Mouse (Mus musculus) CH12.LX (cell line): ENCODE data around the gene Mien1. TPM values are rescaled to one million over a fixed set of nuclear protein-coding genes. Genes with fewer than 3 reads are reported as not detected.

Experiments
- DNase-seq: peaks from one replicate; pipeline ENCODE4 v3.0.0-alpha.2; 2013; ENCODE audit errors: extremely low read depth
- H3K27ac ChIP-seq: 2 replicates; pipeline ENCODE4 v1.5.1; 2012; ENCODE audit warnings: low read depth, mild to moderate bottlenecking, control low read depth, moderate library complexity; ENCODE audit not compliant: insufficient read depth
- H3K27me3 ChIP-seq: replicated peaks from 2 replicates; pipeline ENCODE3; 2012; ENCODE audit warnings: inconsistent platforms
- H3K36me3 ChIP-seq, 2 experiments: replicated peaks in 1 of 2; 2 replicates each; pipeline versions ENCODE3 to v1.6.1; 2012; ENCODE audit warnings: inconsistent platforms in 1 of 2, low read length in 1 of 2, mild to moderate bottlenecking in 1 of 2, mixed read lengths in 1 of 2, moderate library complexity in 1 of 2; ENCODE audit not compliant: control insufficient read depth in 1 of 2, insufficient read depth in 1 of 2
- H3K4me1 ChIP-seq, 2 experiments: 2 replicates each; pipeline ENCODE4 v1.6.1; 2012; ENCODE audit warnings: inconsistent platforms in 1 of 2, moderate library complexity in 1 of 2; ENCODE audit not compliant: insufficient read depth in 2 of 2, control insufficient read depth in 1 of 2
- H3K4me2 ChIP-seq: 2 replicates; pipeline ENCODE4 v1.6.1; 2012; ENCODE audit warnings: low read depth, mild to moderate bottlenecking, control low read depth; ENCODE audit not compliant: poor library complexity, insufficient read depth, severe bottlenecking
- H3K4me3 ChIP-seq, 3 experiments: fragments of 150-350 bp in 1 of 3; sonication (generic) in 1 of 3; replicated peaks in 1 of 3; 2 replicates each; pipeline versions ENCODE3 to v1.5.1; 2011 to 2012; ENCODE audit warnings: low read depth in 2 of 3, low read length in 2 of 3, mild to moderate bottlenecking in 2 of 3, moderate library complexity in 2 of 3, control low read depth in 1 of 3, improper control_type of control experiment in 1 of 3, inconsistent platforms in 1 of 3, mixed read lengths in 1 of 3; ENCODE audit not compliant: poor library complexity in 1 of 3
- H3K79me2 ChIP-seq: replicated peaks from 2 replicates; pipeline ENCODE4 v1.6.1; 2012; ENCODE audit warnings: mild to moderate bottlenecking, moderate library complexity; ENCODE audit not compliant: control insufficient read depth, poor library complexity, insufficient read depth, severe bottlenecking; ENCODE audit errors: extremely low read depth
- H3K9ac ChIP-seq: 2 replicates; pipeline ENCODE4 v1.6.1; 2012; ENCODE audit warnings: low read depth, mild to moderate bottlenecking, control low read depth, moderate library complexity; ENCODE audit not compliant: insufficient read depth
- H3K9me3 ChIP-seq: replicated peaks from 2 replicates; pipeline ENCODE3; 2012; ENCODE audit warnings: low read length, inconsistent platforms, mixed read lengths
- BHLHE40 ChIP-seq: IDR thresholded peaks from 2 replicates; pipeline ENCODE4 v1.6.1; 2011; ENCODE audit warnings: mild to moderate bottlenecking, low read depth, low read length, improper control_type of control experiment
- CHD1 ChIP-seq: IDR thresholded peaks from 2 replicates; pipeline ENCODE4 v1.6.1; 2012; ENCODE audit warnings: low read depth, low read length, improper control_type of control experiment, inconsistent platforms
- EP300 ChIP-seq: IDR thresholded peaks from 2 replicates; pipeline ENCODE4 v1.6.1; 2011; ENCODE audit warnings: low read length, improper control_type of control experiment
- ETS1 ChIP-seq: conservative IDR thresholded peaks from 2 replicates; pipeline ENCODE4 v1.6.1; 2012; ENCODE audit warnings: low read depth, mild to moderate bottlenecking, inconsistent platforms, low read length, improper control_type of control experiment, moderate library complexity
- JUN ChIP-seq: IDR thresholded peaks from 2 replicates; pipeline ENCODE4 v1.6.1; 2011; ENCODE audit warnings: low read depth, mild to moderate bottlenecking, low read length, improper control_type of control experiment, moderate library complexity; ENCODE audit not compliant: insufficient read depth
- JUND ChIP-seq: conservative IDR thresholded peaks from 2 replicates; pipeline ENCODE4 v1.6.1; 2011; ENCODE audit warnings: low read depth, low read length, improper control_type of control experiment
- MAFK ChIP-seq: IDR thresholded peaks from 2 replicates; pipeline ENCODE4 v1.6.1; 2011; ENCODE audit warnings: low read length, improper control_type of control experiment; ENCODE audit not compliant: insufficient replicate concordance
- MAX ChIP-seq: IDR thresholded peaks from 2 replicates; pipeline ENCODE4 v1.6.1; 2011; ENCODE audit warnings: low read length, improper control_type of control experiment
- MEF2A ChIP-seq: IDR thresholded peaks from 2 replicates; pipeline ENCODE4 v1.6.1; 2014; ENCODE audit warnings: low read depth, mild to moderate bottlenecking, inconsistent platforms, low read length, improper control_type of control experiment, borderline replicate concordance
- PAX5 ChIP-seq: IDR thresholded peaks from 2 replicates; pipeline ENCODE4 v1.6.1; 2012; ENCODE audit warnings: low read length, inconsistent platforms, mixed read lengths
- POLR2A ChIP-seq: IDR thresholded peaks from 2 replicates; pipeline ENCODE4 v1.6.1; 2011; ENCODE audit warnings: low read depth, mild to moderate bottlenecking, improper control_type of control experiment, low read length
- RCOR1 ChIP-seq: conservative IDR thresholded peaks from 2 replicates; pipeline ENCODE4 v1.6.1; 2012; ENCODE audit warnings: low read depth, mild to moderate bottlenecking, inconsistent platforms, low read length, improper control_type of control experiment
- SIN3A ChIP-seq: IDR thresholded peaks from 2 replicates; pipeline ENCODE4 v1.6.1; 2012; ENCODE audit warnings: low read length, improper control_type of control experiment, inconsistent platforms
- SMC3 ChIP-seq: IDR thresholded peaks from 2 replicates; pipeline ENCODE4 v1.6.1; 2011; ENCODE audit warnings: low read depth, low read length, improper control_type of control experiment
- TBP ChIP-seq: conservative IDR thresholded peaks from 2 replicates; pipeline ENCODE4 v1.6.1; 2011; ENCODE audit warnings: low read depth, low read length, improper control_type of control experiment
- TCF12 ChIP-seq: IDR thresholded peaks from 2 replicates; pipeline ENCODE4 v1.6.1; 2014; ENCODE audit warnings: low read depth, mild to moderate bottlenecking, inconsistent platforms, low read length, improper control_type of control experiment
- UBTF ChIP-seq: IDR thresholded peaks from 2 replicates; pipeline ENCODE4 v1.6.1; 2012; ENCODE audit warnings: low read depth, mild to moderate bottlenecking, inconsistent platforms, low read length, improper control_type of control experiment, moderate library complexity
- USF1 ChIP-seq: IDR thresholded peaks from 2 replicates; pipeline ENCODE4 v1.6.1; 2014; ENCODE audit warnings: low read depth, mild to moderate bottlenecking, inconsistent platforms, low read length, improper control_type of control experiment
- USF2 ChIP-seq: conservative IDR thresholded peaks from 2 replicates; pipeline ENCODE4 v1.6.1; 2011; ENCODE audit warnings: low read depth, low read length, improper control_type of control experiment
- ZC3H11A ChIP-seq: IDR thresholded peaks from 2 replicates; pipeline ENCODE4 v1.6.1; 2012; ENCODE audit warnings: low read depth, mild to moderate bottlenecking, inconsistent platforms, low read length, improper control_type of control experiment
- ZKSCAN1 ChIP-seq: IDR thresholded peaks from 2 replicates; pipeline ENCODE4 v1.6.1; 2012; ENCODE audit warnings: low read depth, inconsistent platforms, low read length, improper control_type of control experiment, borderline replicate concordance
- ZMIZ1 ChIP-seq: IDR thresholded peaks from 2 replicates; pipeline ENCODE4 v1.6.1; 2012; ENCODE audit warnings: low read depth, mild to moderate bottlenecking, inconsistent platforms, low read length, improper control_type of control experiment
- ZNF384 ChIP-seq: IDR thresholded peaks from 2 replicates; pipeline ENCODE4 v1.6.1; 2012; ENCODE audit warnings: low read depth, low read length, improper control_type of control experiment, inconsistent platforms
- dilution Hi-C: fragments of 300-500 bp; cut with MboI; formaldehyde crosslinking; loops from 2 replicates; pipeline ENCODE4 v1.14.3; 2020; ENCODE audit warnings: low sequenced_read_pairs; ENCODE audit not compliant: extremely low pct_unique_long_range_greater_than_20kb, extremely low pct_ligation_motif_present
- in situ Hi-C: fragments of 300-500 bp; cut with MboI; formaldehyde crosslinking; loops from 3 replicates; pipeline ENCODE4 v1.14.3; 2019; ENCODE audit warnings: low sequenced_read_pairs, low pct_ligation_motif_present, low pct_unique_long_range_greater_than_20kb, mixed read lengths
- polyA plus RNA-seq: library from polyadenylated mRNA; unstranded; fragments of >175 nt; gene quantifications from 2 replicates; pipeline ENCODE4 v1.2.1, GENCODE M21; 2012; ENCODE audit warnings: low read depth; ENCODE audit not compliant: insufficient read length
- total RNA-seq, 2 experiments: library from RNA; depleted of rRNA; stranded (reverse); fragments of 300-350 nt in 1 of 2; fragments of >200 nt in 1 of 2; gene quantifications; 2 replicates each; pipeline ENCODE4 v1.2.3; 2012 to 2014

The Mien1 gene
- total and polyA plus RNA-seq, 3 experiments: 84.7 to 129 (median 94.6) TPM

GRCm38 (mm10) chr11:98482067-98482466, 43.3 kb upstream of the Mien1 start:
- TF ChIP-seq RCOR1 (no peak), MAX (no peak), ZC3H11A (no peak), ZNF384 (no peak), ETS1 (0 out of 2 replicates have a peak, but pooled peaks have one; percentile 12), MEF2A (no peak), JUN (peak; percentile 27; the same call in 1 of the 2 replicates), ZKSCAN1 (no peak), TCF12 (0 out of 2 replicates have a peak, but pooled peaks have one; percentile 24), EP300 (0 out of 2 replicates have a peak, but pooled peaks have one; percentile 13), JUND (peak; percentile 27; the same call in 1 of the 2 replicates), BHLHE40 (peak; percentile 88), SIN3A (no peak), SMC3 (no peak), USF2 (no peak)
- no peaks in the 10 kb centered on the region for H3K9me3 ChIP-seq
- no peaks in the 10 kb centered on the region for H3K27me3 ChIP-seq
- H3K79me2 ChIP-seq: no peaks in the 10 kb centered on the region
- H3K4me3 ChIP-seq: no peak overlapping the region
- H3K4me1 ChIP-seq: peaks cover 26 to 82% of the 10 kb centered on the region in 2 experiments
- 0 out of 2 replicates have a peak overlapping the region, but pooled peaks have one; percentile 30 for H3K27ac ChIP-seq
- dilution Hi-C loops: no loop called here
- DNase-seq: no peak
- in situ Hi-C loops: no loop called here
- H3K4me2 ChIP-seq: no peak overlapping the region
- H3K9ac ChIP-seq: no peak overlapping the region
- H3K36me3 ChIP-seq: peaks cover 35 to 58% of the 10 kb centered on the region in 2 experiments

GRCm38 (mm10) chr11:98481231-98481630, 42.4 kb upstream of the Mien1 start:
- no peaks in the 10 kb centered on the region for H3K27me3 ChIP-seq
- dilution Hi-C loops (no loop called here), in situ Hi-C loops (no loop called here)

More at GRCm38 (mm10) chr11:98481231-98481630, 42.4 kb upstream of the Mien1 start:
- 0 out of 2 replicates have a peak overlapping the region, but pooled peaks have one; percentile 12 for H3K4me2 ChIP-seq
- H3K4me3 ChIP-seq: no peak overlapping the region
- no peak for DNase-seq
- peaks cover 26 to 79% of the 10 kb centered on the region in 2 experiments for H3K4me1 ChIP-seq
- H3K27ac ChIP-seq: no peak overlapping the region
- H3K9me3 ChIP-seq: no peaks in the 10 kb centered on the region
- no peak overlapping the region for H3K9ac ChIP-seq
- peaks cover 32 to 50% of the 10 kb centered on the region in 2 experiments for H3K36me3 ChIP-seq
- TF ChIP-seq POLR2A (no peak), MAFK (no peak), UBTF (no peak), USF1 (no peak), TBP (no peak), EP300 (no peak), PAX5 (no peak), ZNF384 (no peak), ZMIZ1 (no peak), CHD1 (no peak)
- H3K79me2 ChIP-seq: peaks cover 3% of the 10 kb centered on the region; the same call in 1 of the 2 replicates
